Mouse (Mus musculus) midbrain, postnatal 0 days (tissue): Measurements from ENCODE around the gene Nkx2-5. TPM values are rescaled to one million over a fixed set of nuclear protein-coding genes. Genes with fewer than 3 reads are reported as not detected.

Source experiments
- ATAC-seq: fragments of 200-750 bp; cut with Nextera tagmentation; 2 replicates; pipeline ENCODE4 v1.8.0; 2017; ENCODE audit warnings: moderate number of reproducible peaks, mild to moderate bottlenecking, moderate TSS enrichment, moderate library complexity; ENCODE audit not compliant: low FRiP score
- DNase-seq: peaks from one replicate; pipeline ENCODE4 v3.0.0-alpha.2; 2015; ENCODE audit warnings: low spot score
- H3K27ac ChIP-seq: fragments of 300-500 bp; sonication (generic); 2 replicates; pipeline ENCODE4 v1.5.1; 2014; ENCODE audit warnings: low read depth, mild to moderate bottlenecking, low read length, mixed read lengths
- H3K27me3 ChIP-seq: fragments of 300-500 bp; sonication (generic); 2 replicates; pipeline ENCODE4 v1.6.1; 2014; ENCODE audit warnings: low read length, control low read depth, mixed read lengths; ENCODE audit not compliant: insufficient read depth
- H3K36me3 ChIP-seq: fragments of 300-500 bp; sonication (generic); 2 replicates; pipeline ENCODE4 v1.6.1; 2014; ENCODE audit warnings: low read length, control low read depth, mixed read lengths; ENCODE audit not compliant: insufficient read depth
- H3K4me1 ChIP-seq: fragments of 300-500 bp; sonication (generic); 2 replicates; pipeline ENCODE4 v1.6.1; 2014; ENCODE audit warnings: mild to moderate bottlenecking, control low read depth, antibody characterized with exemption, low read length, mixed read lengths; ENCODE audit not compliant: insufficient read depth
- H3K4me2 ChIP-seq: fragments of 300-500 bp; sonication (generic); 2 replicates; pipeline ENCODE4 v1.6.1; 2014; ENCODE audit warnings: low read depth, mild to moderate bottlenecking, low read length, mixed read lengths; ENCODE audit not compliant: poor library complexity, severe bottlenecking
- H3K4me3 ChIP-seq: fragments of 300-500 bp; sonication (generic); 2 replicates; pipeline ENCODE4 v1.5.1; 2014; ENCODE audit warnings: low read depth, mild to moderate bottlenecking, low read length, moderate library complexity
- H3K9ac ChIP-seq: fragments of 300-500 bp; sonication (generic); replicated peaks from 2 replicates; pipeline ENCODE4 v1.6.1; 2014; ENCODE audit warnings: mild to moderate bottlenecking, low read length, moderate library complexity, mixed read lengths; ENCODE audit not compliant: poor library complexity, severe bottlenecking
- H3K9me3 ChIP-seq: fragments of 300-500 bp; sonication (generic); 2 replicates; pipeline ENCODE4 v1.6.1; 2016; ENCODE audit warnings: low read length, control low read depth
- CTCF ChIP-seq: IDR thresholded peaks from 2 replicates; pipeline ENCODE4 v1.5.1; 2016; ENCODE audit warnings: antibody characterized with exemption, mild to moderate bottlenecking
- WGBS: fragments of 180-500 bp; shearing (Covaris S2); extraction: QIAGEN DNeasy Blood & Tissue Kit; methylation state at CpG from one replicate; pipeline ENCODE4 v1.1.7; 2014; 5-methylcytosine and 5-hydroxymethylcytosine counted together
- polyA plus RNA-seq: library from polyadenylated mRNA; unstranded; fragments of >200 nt; fragmentation: Nextera tagmentation; extraction: Ambion mirVana; gene quantifications from 2 replicates; pipeline ENCODE4 v1.2.1, GENCODE M21; 2015
- total RNA-seq: library from RNA; depleted of rRNA; stranded (reverse); fragments of >200 nt; gene quantifications from 2 replicates; pipeline ENCODE4 v1.2.3, GENCODE M21; 2014

Gene Nkx2-5
- total and polyA plus RNA-seq, 2 experiments from 2014 or later: not detected

GRCm38 (mm10) chr17:26884995-26885926 lies 40.5 kb upstream of the Nkx2-5 start:
- ATAC-seq (no peak), DNase-seq (peak; percentile 79)
- Histone ChIP-seq H3K4me3 (peak overlapping the region; percentile 36), H3K4me1 (no peaks in the 10 kb centered on the region), H3K9ac (peak overlapping the region; percentile 25; the same call in 1 of the 2 replicates), H3K27ac (no peak overlapping the region), H3K9me3 (no peaks in the 10 kb centered on the region), H3K4me2 (peak overlapping the region; percentile 61), H3K36me3 (no peaks in the 10 kb centered on the region), H3K27me3 (no peaks in the 10 kb centered on the region)
- TF ChIP-seq CTCF: peak; percentile 55
- WGBS: 21% methylated on average over 25 of the region's 25 CpGs

- H3K4me2 ChIP-seq: no peak overlapping the region
- H3K27me3 ChIP-seq: no peaks in the 10 kb centered on the region
- TF ChIP-seq CTCF: no peak
- no peak overlapping the region for H3K9ac ChIP-seq
- DNase-seq: no peak
- H3K4me1 ChIP-seq: no peaks in the 10 kb centered on the region
- no peaks in the 10 kb centered on the region for H3K36me3 ChIP-seq
- ATAC-seq: no peak
- no peak overlapping the region for H3K27ac ChIP-seq
- WGBS: 71% methylated on average over 6 of the region's 6 CpGs
- no peaks in the 10 kb centered on the region for H3K9me3 ChIP-seq
- no peak overlapping the region for H3K4me3 ChIP-seq
These were observed 38.8 kb upstream of the Nkx2-5 start for GRCm38 (mm10) chr17:26883585-26883984.

- no peak for ATAC-seq
These were observed 37.9 kb upstream of the Nkx2-5 start for GRCm38 (mm10) chr17:26882706-26883105.

GRCm38 (mm10) chr17:26879235-26879634 lies 34.4 kb upstream of the Nkx2-5 start:
- Histone ChIP-seq H3K36me3 (no peaks in the 10 kb centered on the region), H3K9ac (no peak overlapping the region), H3K9me3 (no peaks in the 10 kb centered on the region), H3K27ac (no peak overlapping the region), H3K4me3 (no peak overlapping the region), H3K4me2 (no peak overlapping the region), H3K27me3 (no peaks in the 10 kb centered on the region), H3K4me1 (no peaks in the 10 kb centered on the region)
- DNase-seq (no peak), ATAC-seq (no peak)
- 86% methylated on average over 6 of the region's 6 CpGs for WGBS
- TF ChIP-seq CTCF: no peak

More at GRCm38 (mm10) chr17:26882706-26883105, 37.9 kb upstream of the Nkx2-5 start:
- no peak overlapping the region for H3K9ac ChIP-seq
- H3K4me2 ChIP-seq: no peak overlapping the region
- no peaks in the 10 kb centered on the region for H3K27me3 ChIP-seq
- DNase-seq: no peak
- no peaks in the 10 kb centered on the region for H3K4me1 ChIP-seq
- no peak overlapping the region for H3K4me3 ChIP-seq
- H3K9me3 ChIP-seq: no peaks in the 10 kb centered on the region
- 64% methylated on average over 1 of the region's 1 CpGs for WGBS
- TF ChIP-seq CTCF: no peak
- H3K36me3 ChIP-seq: no peaks in the 10 kb centered on the region
- H3K27ac ChIP-seq: no peak overlapping the region

- Histone ChIP-seq H3K4me2 (no peak overlapping the region), H3K4me1 (no peaks in the 10 kb centered on the region), H3K27me3 (no peaks in the 10 kb centered on the region), H3K4me3 (no peak overlapping the region), H3K27ac (no peak overlapping the region), H3K9ac (no peak overlapping the region), H3K36me3 (no peaks in the 10 kb centered on the region), H3K9me3 (no peaks in the 10 kb centered on the region)
- no peak for TF ChIP-seq CTCF
- ATAC-seq (no peak), DNase-seq (no peak)
- WGBS: 86% methylated on average over 7 of the region's 7 CpGs
These were observed 33.1 kb upstream of the Nkx2-5 start for GRCm38 (mm10) chr17:26877927-26878326.

GRCm38 (mm10) chr17:26874542-26874941 lies 29.7 kb upstream of the Nkx2-5 start:
- no peaks in the 10 kb centered on the region for H3K9me3 ChIP-seq
- H3K27me3 ChIP-seq: no peaks in the 10 kb centered on the region
- no peak for TF ChIP-seq CTCF
- H3K4me2 ChIP-seq: no peak overlapping the region
- DNase-seq: no peak
- H3K36me3 ChIP-seq: no peaks in the 10 kb centered on the region
- H3K9ac ChIP-seq: no peak overlapping the region
- 64% methylated on average over 11 of the region's 11 CpGs for WGBS
- H3K4me3 ChIP-seq: no peak overlapping the region
- H3K27ac ChIP-seq: no peak overlapping the region
- no peak for ATAC-seq
- H3K4me1 ChIP-seq: no peaks in the 10 kb centered on the region
